ENCODE assay signal across 9 mouse cellular contexts in the genomic region with DNA sequence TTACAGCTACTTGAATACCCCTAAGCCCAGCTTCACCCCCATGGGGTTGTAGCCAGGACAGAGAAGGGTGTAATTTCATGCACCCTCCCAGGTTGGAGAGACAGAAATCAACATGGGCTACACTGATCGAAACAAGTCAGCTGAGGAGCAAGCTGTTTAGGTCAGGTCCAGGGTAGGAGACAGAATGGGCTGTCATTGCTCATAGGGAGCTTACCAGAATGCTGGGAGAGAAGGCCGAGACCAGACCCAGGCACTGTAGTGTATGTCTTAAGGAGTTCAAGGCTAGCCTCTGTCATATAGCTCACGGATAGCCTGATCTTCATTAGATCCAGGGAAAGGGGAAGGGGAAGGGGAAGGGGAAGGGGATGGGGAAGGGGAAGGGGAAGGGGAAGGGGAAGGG. TPM values are rescaled to one million over a fixed set of nuclear protein-coding genes. Genes with fewer than 3 reads are reported as not detected.
A peak's percentile ranks its signal among the peaks of the same experiment; 100 is the strongest.
DNase-seq lines count a peak whose midpoint lies in the region; ATAC-seq and TF ChIP-seq lines count a peak whose summit lies in the region.
"Had no signal": no experiment of that assay in that cellular context is flagged by ENCODE, and none has a peak within 500 bp of the region (broad histone marks: within the 10 kb centered on the region; RNA-seq: fewer than 3 reads in every experiment).

No protein-coding gene starts in this region.

- no peak overlapping the region for H3K4me3 ChIP-seq in heart, embryonic 12.5 days
- H3K4me3 ChIP-seq in heart, embryonic 10.5 days = no peak overlapping the region; the same call in 1 of the 2 replicates
- no peak overlapping the region for H3K4me3 ChIP-seq in midbrain, embryonic 12.5 days
- H3K4me3 ChIP-seq in midbrain, embryonic 14.5 days (replicated peaks; ENCODE audit: low read depth, low read length) = no peak overlapping the region
- H3K4me3 ChIP-seq in hindbrain, postnatal 0 days (ENCODE audit: low read length) = no peak overlapping the region

- no peak overlapping the region for H3K9ac ChIP-seq in heart, embryonic 12.5 days
- no peak overlapping the region for H3K9ac ChIP-seq in midbrain, embryonic 12.5 days (replicated peaks)
- no peak overlapping the region for H3K9ac ChIP-seq in midbrain, embryonic 14.5 days (replicated peaks; ENCODE audit: low read length)
- no peak overlapping the region for H3K9ac ChIP-seq in hindbrain, postnatal 0 days (replicated peaks; ENCODE audit: low read length)
- H3K9ac ChIP-seq: embryonic facial prominence, embryonic 12.5 days had no signal

- no peak for DNase-seq in heart, embryonic 10.5 days (ENCODE audit: low spot score)
- DNase-seq in midbrain, embryonic 14.5 days = no peak
- DNase-seq in hindbrain, postnatal 0 days (ENCODE audit: low spot score) = no peak
- no peak for DNase-seq in layer of hippocampus, adult 9-10 months (ENCODE audit: low spot score)
- no peak for DNase-seq in left cerebral cortex, adult 18-20 months (ENCODE audit: low spot score in 2 of 2)

- TF ChIP-seq CTCF in hindbrain, postnatal 0 days (IDR thresholded peaks at IDR 0.05; ENCODE audit: low read depth) = no peak

- H3K27me3 ChIP-seq in heart, embryonic 12.5 days (replicated peaks) = no peaks in the 10 kb centered on the region
- H3K27me3 ChIP-seq in heart, embryonic 10.5 days (ENCODE audit: insufficient read depth, poor library complexity, severe bottlenecking) = no peaks in the 10 kb centered on the region
- H3K27me3 ChIP-seq in midbrain, embryonic 12.5 days = no peaks in the 10 kb centered on the region
- no peaks in the 10 kb centered on the region for H3K27me3 ChIP-seq in midbrain, embryonic 14.5 days (ENCODE audit: control insufficient read depth, insufficient read depth, low read length)
- H3K27me3 ChIP-seq in hindbrain, postnatal 0 days (ENCODE audit: insufficient read depth, low read length) = no peaks in the 10 kb centered on the region
- H3K27me3 ChIP-seq: embryonic facial prominence, embryonic 12.5 days had no signal

- H3K4me1 ChIP-seq in heart, embryonic 12.5 days (replicated peaks) = no peaks in the 10 kb centered on the region
- no peaks in the 10 kb centered on the region for H3K4me1 ChIP-seq in heart, embryonic 10.5 days
- no peaks in the 10 kb centered on the region for H3K4me1 ChIP-seq in midbrain, embryonic 12.5 days
- H3K4me1 ChIP-seq in midbrain, embryonic 14.5 days (ENCODE audit: control insufficient read depth, insufficient read depth, low read length) = no peaks in the 10 kb centered on the region
- no peaks in the 10 kb centered on the region for H3K4me1 ChIP-seq in hindbrain, postnatal 0 days (ENCODE audit: insufficient read depth, low read length)
- H3K4me1 ChIP-seq: embryonic facial prominence, embryonic 12.5 days had no signal

- H3K9me3 ChIP-seq in heart, embryonic 12.5 days (replicated peaks) = no peaks in the 10 kb centered on the region
- H3K9me3 ChIP-seq in heart, embryonic 10.5 days = no peaks in the 10 kb centered on the region
- H3K9me3 ChIP-seq in midbrain, embryonic 12.5 days = no peaks in the 10 kb centered on the region; the same call in 1 of the 2 replicates
- no peaks in the 10 kb centered on the region for H3K9me3 ChIP-seq in midbrain, embryonic 14.5 days (ENCODE audit: control insufficient read depth, low read length)
- H3K9me3 ChIP-seq in hindbrain, postnatal 0 days (ENCODE audit: low read length) = no peaks in the 10 kb centered on the region
- H3K9me3 ChIP-seq: embryonic facial prominence, embryonic 12.5 days had no signal

- H3K4me2 ChIP-seq in heart, embryonic 12.5 days = peak overlapping the region; percentile 67; the same call in 1 of the 2 replicates
- H3K4me2 ChIP-seq in midbrain, embryonic 12.5 days (replicated peaks) = no peak overlapping the region
- H3K4me2 ChIP-seq in midbrain, embryonic 14.5 days (ENCODE audit: low read length) = no peak overlapping the region
- H3K4me2 ChIP-seq in hindbrain, postnatal 0 days (ENCODE audit: low read depth, low read length) = no peak overlapping the region

- ATAC-seq in heart, embryonic 12.5 days (ENCODE audit: insufficient number of reproducible peaks, low FRiP score) = no peak
- ATAC-seq in midbrain, embryonic 12.5 days (ENCODE audit: low FRiP score, low read depth) = 0 out of 2 replicates have a peak, but pooled peaks have one; percentile 34
- ATAC-seq in midbrain, embryonic 14.5 days (ENCODE audit: low FRiP score, low TSS enrichment) = no peak
- ATAC-seq in hindbrain, postnatal 0 days = peak; percentile 24; the same call in 1 of the 2 replicates

- H3K36me3 ChIP-seq in heart, embryonic 12.5 days = no peaks in the 10 kb centered on the region; the same call in 1 of the 2 replicates
- H3K36me3 ChIP-seq in heart, embryonic 10.5 days = no peaks in the 10 kb centered on the region
- H3K36me3 ChIP-seq in midbrain, embryonic 12.5 days = no peaks in the 10 kb centered on the region
- H3K36me3 ChIP-seq in midbrain, embryonic 14.5 days (ENCODE audit: control insufficient read depth, insufficient read depth, low read length) = no peaks in the 10 kb centered on the region
- no peaks in the 10 kb centered on the region for H3K36me3 ChIP-seq in hindbrain, postnatal 0 days (ENCODE audit: insufficient read depth, low read length)
- H3K36me3 ChIP-seq: embryonic facial prominence, embryonic 12.5 days had no signal

- no peak overlapping the region for H3K27ac ChIP-seq in heart, embryonic 12.5 days (ENCODE audit: poor library complexity, severe bottlenecking)
- H3K27ac ChIP-seq in heart, embryonic 10.5 days = no peak overlapping the region
- H3K27ac ChIP-seq in midbrain, embryonic 12.5 days (replicated peaks) = no peak overlapping the region
- H3K27ac ChIP-seq in midbrain, embryonic 14.5 days (replicated peaks; ENCODE audit: low read depth, low read length) = no peak overlapping the region
- H3K27ac ChIP-seq in hindbrain, postnatal 0 days = no peak overlapping the region
- H3K27ac ChIP-seq: embryonic facial prominence, embryonic 12.5 days; kidney, postnatal 0 days had no signal

- WGBS in heart, embryonic 12.5 days = 71% methylated on average over 2 of the region's 3 CpGs
- WGBS in heart, embryonic 10.5 days = 75% methylated on average over 2 of the region's 3 CpGs
- WGBS in midbrain, embryonic 12.5 days = 83% methylated on average over 2 of the region's 3 CpGs
- WGBS in midbrain, embryonic 14.5 days = 88% methylated on average over 3 of the region's 3 CpGs
- 87% methylated on average over 3 of the region's 3 CpGs for WGBS in hindbrain, postnatal 0 days

RNA-seq across cellular contexts. Expression of gene Zfp715, which starts 30.6 kb away (rescaled TPM):
- 10.6 and 11.3 TPM in 2 replicates for polyA plus RNA-seq in heart, embryonic 12.5 days (2016; fragmentation: Nextera tagmentation; extraction: Ambion mirVana)
- 9.1 and 9.5 TPM in 2 replicates for polyA plus RNA-seq in heart, embryonic 10.5 days (2016; fragmentation: Nextera tagmentation; extraction: Ambion mirVana)
- 15.3 and 16.2 TPM in 2 replicates for polyA plus RNA-seq in midbrain, embryonic 12.5 days (2016; fragmentation: Nextera tagmentation; extraction: Ambion mirVana)
- polyA plus RNA-seq in midbrain, embryonic 14.5 days (2014; fragmentation: Nextera tagmentation; extraction: Ambion mirVana) = 18.7 and 29.5 TPM in 2 replicates
- total RNA-seq in hindbrain, postnatal 0 days (2014; rRNA removed) = 14.3 and 21.2 TPM in 2 replicates
- polyA plus RNA-seq in hindbrain, postnatal 0 days (2015; fragmentation: Nextera tagmentation; extraction: Ambion mirVana) = 11.8 and 13.4 TPM in 2 replicates
- 10 to 100 TPM; 21.0 to 22.8 TPM for total RNA-seq in left cerebral cortex, adult 18-20 months (2021)

Comparison
In these comparisons a context has a peak if more than half of its experiments do, and no peak if none do; other contexts are left out.
1. ATAC-seq: peak in midbrain, embryonic 12.5 days (single experiment) and hindbrain, postnatal 0 days (single experiment); none in heart, embryonic 12.5 days (single experiment) and midbrain, embryonic 14.5 days (single experiment).